Mouse (Mus musculus) heart, embryonic 15.5 days (tissue): ENCODE measurements around the gene Mst1. TPM values are rescaled to one million over a fixed set of nuclear protein-coding genes. Genes with fewer than 3 reads are reported as not detected.

ENCODE experiments used
- ATAC-seq: fragments of 200-750 bp; cut with Nextera tagmentation; replicated peaks from 2 replicates; pipeline ENCODE4 v1.8.0; 2017; ENCODE audit warnings: low read depth, moderate TSS enrichment; ENCODE audit not compliant: insufficient number of reproducible peaks, insufficient read depth, low FRiP score
- H3K27ac ChIP-seq: fragments of 300-500 bp; sonication (generic); 2 replicates; pipeline ENCODE4 v1.5.1; 2015; ENCODE audit warnings: mild to moderate bottlenecking, inconsistent platforms
- H3K27me3 ChIP-seq: fragments of 300-500 bp; sonication (generic); 2 replicates; pipeline ENCODE4 v1.6.1; 2015; ENCODE audit warnings: inconsistent platforms
- H3K36me3 ChIP-seq: fragments of 300-500 bp; sonication (generic); 2 replicates; pipeline ENCODE4 v1.6.1; 2015; ENCODE audit warnings: mild to moderate bottlenecking, inconsistent platforms
- H3K4me1 ChIP-seq: fragments of 300-500 bp; sonication (generic); replicated peaks from 2 replicates; pipeline ENCODE4 v1.6.1; 2015; ENCODE audit warnings: inconsistent platforms
- H3K4me2 ChIP-seq: fragments of 300-500 bp; sonication (generic); 2 replicates; pipeline ENCODE4 v1.6.1; 2015; ENCODE audit warnings: inconsistent platforms, mild to moderate bottlenecking, moderate library complexity
- H3K4me3 ChIP-seq: fragments of 300-500 bp; sonication (generic); 2 replicates; pipeline ENCODE4 v1.5.1; 2015; ENCODE audit warnings: mild to moderate bottlenecking, inconsistent platforms
- H3K9ac ChIP-seq: fragments of 300-500 bp; sonication (generic); 2 replicates; pipeline ENCODE4 v1.6.1; 2015; ENCODE audit warnings: mild to moderate bottlenecking, inconsistent platforms
- H3K9me3 ChIP-seq: fragments of 300-500 bp; sonication (generic); replicated peaks from 2 replicates; pipeline ENCODE4 v1.6.1; 2016; ENCODE audit warnings: inconsistent platforms
- WGBS: fragments of 180-500 bp; shearing (Covaris S2); methylation state at CpG from one replicate; pipeline ENCODE4 v1.1.7; 2015; ENCODE audit warnings: mixed read lengths; 5-methylcytosine and 5-hydroxymethylcytosine counted together
- microRNA-seq: library from miRNA; unstranded; fragments of <30 nt; microRNA quantifications from one replicate; pipeline ENCODE4, GENCODE M21; 2016
- polyA plus RNA-seq: library from polyadenylated mRNA; unstranded; fragments of >200 nt; fragmentation: Nextera tagmentation; extraction: Ambion mirVana; gene quantifications from 2 replicates; pipeline ENCODE4 v1.2.1, GENCODE M21; 2015

Mst1 gene
- polyA plus RNA-seq, 1 experiment from 2014 or later: not detected

- ATAC-seq: no peak
- peaks cover 4% of the 10 kb centered on the region; the same call in 1 of the 2 replicates for H3K27me3 ChIP-seq
- no peak overlapping the region for H3K9ac ChIP-seq
- WGBS: 56% methylated on average over 1 of the region's 1 CpGs
- H3K4me2 ChIP-seq: no peak overlapping the region
- H3K36me3 ChIP-seq: no peaks in the 10 kb centered on the region
- H3K27ac ChIP-seq: no peak overlapping the region
- H3K9me3 ChIP-seq: no peaks in the 10 kb centered on the region
- peaks cover 17% of the 10 kb centered on the region for H3K4me1 ChIP-seq
- no peak overlapping the region for H3K4me3 ChIP-seq
Measured at GRCm38 (mm10) chr9:108133478-108133877, 53.2 kb downstream of the Mst1 start.

Small RNA genes lying within 50 kb of the gene (microRNA-seq; reads per million reads assigned to microRNA genes)
- not detected for gene Gm47303
- not detected for gene Mir7088

Other genes with a start within 250 kb of the Mst1 start
- 43.2 and 48.0 TPM in 2 replicates for gene Rbm6, start 207.2 kb upstream of the Mst1 start, polyA plus RNA-seq
- gene Mon1a, start 192.3 kb upstream of the Mst1 start, polyA plus RNA-seq: 8.5 and 9.8 TPM in 2 replicates
- 2.1 and 4.1 TPM in 2 replicates for gene Mst1r, start 173.6 kb upstream of the Mst1 start, polyA plus RNA-seq
- not detected in 2 replicates for gene Actl11, start 152.0 kb upstream of the Mst1 start, polyA plus RNA-seq
- gene Camkv, start 144.8 kb upstream of the Mst1 start, polyA plus RNA-seq: 0.20 and 0.77 TPM in 2 replicates
- gene Traip, start 130.3 kb upstream of the Mst1 start, polyA plus RNA-seq: 10.1 and 13.0 TPM in 2 replicates
- gene Uba7, start 104.9 kb upstream of the Mst1 start, polyA plus RNA-seq: 22.6 and 32.8 TPM in 2 replicates
- gene Gm20661, start 97.4 kb upstream of the Mst1 start, polyA plus RNA-seq: 2.8 and 4.3 TPM in 2 replicates
- 35.7 and 46.9 TPM in 2 replicates for gene Inka1, start 94.6 kb upstream of the Mst1 start, polyA plus RNA-seq
- 5.1 and 6.1 TPM in 2 replicates for gene Cdhr4, start 87.9 kb upstream of the Mst1 start, polyA plus RNA-seq
- gene Gm20662, start 84.1 kb upstream of the Mst1 start, polyA plus RNA-seq: 0.19 and 0.65 TPM in 2 replicates
- 34.5 and 42.9 TPM in 2 replicates for gene Ip6k1, start 77.9 kb upstream of the Mst1 start, polyA plus RNA-seq
- 18.3 and 23.8 TPM in 2 replicates for gene Gmppb, start 31.2 kb upstream of the Mst1 start, polyA plus RNA-seq
- 1.5 and 2.3 TPM in 2 replicates for gene Amigo3, start 27.3 kb upstream of the Mst1 start, polyA plus RNA-seq
- gene Rnf123, start 2.9 kb downstream of the Mst1 start, polyA plus RNA-seq: 29.8 and 33.3 TPM in 2 replicates
- 46.4 and 65.9 TPM in 2 replicates for gene Apeh, start 14.2 kb downstream of the Mst1 start, polyA plus RNA-seq
- gene Bsn, start 109.9 kb downstream of the Mst1 start, polyA plus RNA-seq: 0.13 and 0.84 TPM in 2 replicates
- gene Dag1, start 183.5 kb downstream of the Mst1 start, polyA plus RNA-seq: 128 and 143 TPM in 2 replicates
- gene Nicn1, start 210.0 kb downstream of the Mst1 start, polyA plus RNA-seq: 23.9 and 29.0 TPM in 2 replicates
- gene Amt, start 216.4 kb downstream of the Mst1 start, polyA plus RNA-seq: 8.2 and 9.1 TPM in 2 replicates
- 356 and 369 TPM in 2 replicates for gene Rhoa, start 225.7 kb downstream of the Mst1 start, polyA plus RNA-seq
- gene Tcta, start 225.7 kb downstream of the Mst1 start, polyA plus RNA-seq: 31.6 and 34.9 TPM in 2 replicates